Mouse (Mus musculus): Measurements from ENCODE around the gene Slc43a1. TPM values are rescaled to one million over a fixed set of nuclear protein-coding genes. Genes with fewer than 3 reads are reported as not detected.
A peak's percentile ranks its signal among the peaks of the same experiment; 100 is the strongest.

The Slc43a1 gene
- polyA plus RNA-seq, 1 experiment from 2014 or later, result 10.2 TPM

- H3K4me3 ChIP-seq, result no peak overlapping the region
These were observed 29.3 kb upstream of the Slc43a1 start for GRCm38 (mm10) chr2:84809330-84809729.

GRCm38 (mm10) chr2:84810526-84810885 lies 28.1 kb upstream of the Slc43a1 start:
- Histone ChIP-seq H3K27me3 (no peaks in the 10 kb centered on the region), H3K27ac (replicated peaks) (no peak overlapping the region), H3K36me3 (no peaks in the 10 kb centered on the region), H3K9ac (replicated peaks) (no peak overlapping the region), H3K4me3 (no peak overlapping the region), H3K9me3 (no peaks in the 10 kb centered on the region), H3K4me1 (peaks cover 4% of the 10 kb centered on the region; the same call in 1 of the 2 replicates), H3K4me2 (replicated peaks) (no peak overlapping the region)
- WGBS, result 79% methylated on average over 6 of the region's 6 CpGs
- no peak; the same call in 1 of the 2 replicates for ATAC-seq (ENCODE audit: low FRiP score, low read depth)

More at GRCm38 (mm10) chr2:84809330-84809729, 29.3 kb upstream of the Slc43a1 start:
- no peak for ATAC-seq (ENCODE audit: low FRiP score, low read depth)
- Histone ChIP-seq H3K4me1 (peaks cover 4% of the 10 kb centered on the region; the same call in 1 of the 2 replicates), H3K36me3 (no peaks in the 10 kb centered on the region), H3K27ac (replicated peaks) (no peak overlapping the region), H3K4me2 (replicated peaks) (no peak overlapping the region), H3K27me3 (no peaks in the 10 kb centered on the region), H3K9ac (replicated peaks) (no peak overlapping the region), H3K9me3 (no peaks in the 10 kb centered on the region)

GRCm38 (mm10) chr2:84810886-84811577 lies 27.6 kb upstream of the Slc43a1 start:
- no peaks in the 10 kb centered on the region for H3K36me3 ChIP-seq
- H3K27ac ChIP-seq (replicated peaks), result no peak overlapping the region
- H3K9me3 ChIP-seq, result no peaks in the 10 kb centered on the region
- no peaks in the 10 kb centered on the region for H3K27me3 ChIP-seq
- 0 out of 2 replicates have a peak overlapping the region, but pooled peaks have one; percentile 21 for H3K4me3 ChIP-seq
- peak overlapping the region; percentile 42 for H3K4me2 ChIP-seq (replicated peaks)
- 41% methylated on average over 26 of the region's 26 CpGs for WGBS
- ATAC-seq (ENCODE audit: low FRiP score, low read depth), result peak; percentile 63
- H3K4me1 ChIP-seq, result peaks cover 4% of the 10 kb centered on the region; the same call in 1 of the 2 replicates
- peak overlapping the region; percentile 6; the same call in 1 of the 2 replicates for H3K9ac ChIP-seq (replicated peaks)

GRCm38 (mm10) chr2:84811880-84812279 lies 26.8 kb upstream of the Slc43a1 start:
- Histone ChIP-seq H3K4me2 (replicated peaks) (no peak overlapping the region), H3K36me3 (no peaks in the 10 kb centered on the region), H3K4me3 (no peak overlapping the region), H3K27ac (replicated peaks) (no peak overlapping the region), H3K27me3 (no peaks in the 10 kb centered on the region), H3K9me3 (no peaks in the 10 kb centered on the region), H3K4me1 (peaks cover 4% of the 10 kb centered on the region; the same call in 1 of the 2 replicates), H3K9ac (replicated peaks) (no peak overlapping the region)
- WGBS, result 88% methylated on average over 7 of the region's 7 CpGs
- ATAC-seq (ENCODE audit: low FRiP score, low read depth), result no peak; the same call in 1 of the 2 replicates

- H3K9me3 ChIP-seq, result no peaks in the 10 kb centered on the region
- H3K4me2 ChIP-seq (replicated peaks), result no peak overlapping the region
- H3K36me3 ChIP-seq, result no peaks in the 10 kb centered on the region
- H3K27me3 ChIP-seq, result no peaks in the 10 kb centered on the region
- no peak overlapping the region for H3K27ac ChIP-seq (replicated peaks)
- no peak overlapping the region for H3K9ac ChIP-seq (replicated peaks)
- H3K4me1 ChIP-seq, result peaks cover 4% of the 10 kb centered on the region; the same call in 1 of the 2 replicates
- H3K4me3 ChIP-seq, result no peak overlapping the region
- no peak for ATAC-seq (ENCODE audit: low FRiP score, low read depth)
- 77% methylated on average over 6 of the region's 6 CpGs for WGBS
These were observed 26.0 kb upstream of the Slc43a1 start for GRCm38 (mm10) chr2:84812676-84813075.

GRCm38 (mm10) chr2:84819861-84820260 lies 18.8 kb upstream of the Slc43a1 start:
- Histone ChIP-seq H3K9ac (replicated peaks) (no peak overlapping the region), H3K9me3 (no peaks in the 10 kb centered on the region), H3K27me3 (peaks cover 14% of the 10 kb centered on the region), H3K36me3 (no peaks in the 10 kb centered on the region), H3K27ac (replicated peaks) (no peak overlapping the region), H3K4me2 (replicated peaks) (no peak overlapping the region), H3K4me1 (no peaks in the 10 kb centered on the region), H3K4me3 (no peak overlapping the region)
- no peak for ATAC-seq (ENCODE audit: low FRiP score, low read depth)
- WGBS, result 74% methylated on average over 3 of the region's 3 CpGs

GRCm38 (mm10) chr2:84822552-84822951 lies 16.1 kb upstream of the Slc43a1 start, which contains the start of gene Smtnl1:
TSS of gene Smtnl1 (minus strand) at chr2:84822652.
- Histone ChIP-seq H3K27ac (replicated peaks) (no peak within 1 kb of the TSS), H3K27me3 (peaks cover 14% of the 10 kb centered on the region), H3K36me3 (no peaks in the 10 kb centered on the region), H3K4me1 (peaks cover 2% of the 10 kb centered on the region), H3K9me3 (no peaks in the 10 kb centered on the region), H3K4me3 (no peak within 1 kb of the TSS), H3K9ac (replicated peaks) (no peak within 1 kb of the TSS), H3K4me2 (replicated peaks) (no peak within 1 kb of the TSS)
- no peak for ATAC-seq (ENCODE audit: low FRiP score, low read depth)
- WGBS, result 69% methylated on average over 13 of the region's 13 CpGs

GRCm38 (mm10) chr2:84823237-84823636 lies 15.4 kb upstream of the Slc43a1 start:
- peaks cover 14% of the 10 kb centered on the region for H3K27me3 ChIP-seq
- no peak overlapping the region for H3K4me2 ChIP-seq (replicated peaks)
- no peak for ATAC-seq (ENCODE audit: low FRiP score, low read depth)
- 40% methylated on average over 2 of the region's 2 CpGs for WGBS
- H3K4me3 ChIP-seq, result no peak overlapping the region
- no peak overlapping the region for H3K27ac ChIP-seq (replicated peaks)
- H3K9ac ChIP-seq (replicated peaks), result no peak overlapping the region
- peaks cover 8% of the 10 kb centered on the region for H3K4me1 ChIP-seq
- H3K36me3 ChIP-seq, result no peaks in the 10 kb centered on the region
- H3K9me3 ChIP-seq, result no peaks in the 10 kb centered on the region

- no peaks in the 10 kb centered on the region for H3K27me3 ChIP-seq
- WGBS, result under 1% methylated on average over 34 of the region's 34 CpGs
- no peak within 1 kb of the TSS for H3K27ac ChIP-seq (replicated peaks)
These were observed 12.0 kb upstream of the Slc43a1 start, which contains the start of gene Timm10 for GRCm38 (mm10) chr2:84826488-84827282. TSS of gene Timm10 (plus strand) at chr2:84826997.

DNA sequence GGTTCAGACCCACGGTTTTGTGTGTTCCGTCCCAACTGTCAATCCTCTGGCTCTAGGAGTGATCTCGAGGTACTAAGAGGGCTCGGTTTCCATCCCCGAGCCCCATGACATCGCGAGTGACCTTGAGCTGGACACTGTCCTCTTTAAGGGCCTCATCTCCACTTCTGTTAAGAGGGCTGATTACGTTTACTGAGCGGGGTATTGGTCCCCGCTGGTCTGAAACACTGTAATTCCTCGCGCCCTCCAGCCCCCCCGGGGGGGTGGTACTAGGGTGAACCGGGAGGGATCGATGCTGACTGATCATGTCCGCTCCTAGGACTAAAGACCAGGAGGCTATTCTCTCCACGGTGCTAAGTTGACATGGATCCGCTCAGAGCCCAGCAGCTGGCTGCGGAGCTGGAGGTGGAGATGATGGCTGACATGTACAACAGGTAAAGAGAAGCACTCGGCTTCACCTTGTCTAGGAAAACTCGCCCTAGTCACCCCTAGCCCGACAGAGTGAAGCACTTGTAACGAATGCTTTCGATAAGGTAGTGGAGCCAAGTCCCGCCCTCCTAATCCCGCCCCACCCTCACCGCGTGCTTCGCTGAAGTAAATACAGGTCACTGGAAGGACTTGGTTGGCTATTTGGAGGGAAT lies 11.2 kb upstream of the Slc43a1 start:
- peak; percentile 5; the same call in 1 of the 2 replicates for ATAC-seq (ENCODE audit: low FRiP score, low read depth)
- Histone ChIP-seq H3K4me3 (peak overlapping the region; percentile 84), H3K27me3 (no peaks in the 10 kb centered on the region), H3K4me2 (replicated peaks) (peak overlapping the region; percentile 99), H3K4me1 (peaks cover 11% of the 10 kb centered on the region), H3K27ac (replicated peaks) (no peak overlapping the region), H3K9ac (replicated peaks) (peak overlapping the region; percentile 81), H3K36me3 (peaks cover 7% of the 10 kb centered on the region; the same call in 1 of the 2 replicates), H3K9me3 (no peaks in the 10 kb centered on the region)
- WGBS, result 1% methylated on average over 29 of the region's 29 CpGs

More at GRCm38 (mm10) chr2:84826488-84827282, 12.0 kb upstream of the Slc43a1 start, which contains the start of gene Timm10:
- ATAC-seq (ENCODE audit: low FRiP score, low read depth), result peak; percentile 92
- Histone ChIP-seq H3K9ac (replicated peaks) (peak within 1 kb of the TSS; percentile 81), H3K4me2 (replicated peaks) (peak within 1 kb of the TSS; percentile 99), H3K9me3 (no peaks in the 10 kb centered on the region), H3K4me1 (peaks cover 11% of the 10 kb centered on the region), H3K36me3 (peaks cover 7% of the 10 kb centered on the region; the same call in 1 of the 2 replicates), H3K4me3 (peak within 1 kb of the TSS; percentile 84)

GRCm38 (mm10) chr2:84831666-84832391 lies 6.8 kb upstream of the Slc43a1 start:
- Histone ChIP-seq H3K36me3 (peaks cover 7% of the 10 kb centered on the region; the same call in 1 of the 2 replicates), H3K27me3 (peaks cover under 1% of the 10 kb centered on the region; the same call in 1 of the 2 replicates), H3K4me1 (peaks cover 11% of the 10 kb centered on the region), H3K9ac (replicated peaks) (no peak overlapping the region), H3K4me3 (no peak overlapping the region), H3K9me3 (no peaks in the 10 kb centered on the region), H3K4me2 (replicated peaks) (no peak overlapping the region), H3K27ac (replicated peaks) (no peak overlapping the region)
- WGBS, result 38% methylated on average over 10 of the region's 10 CpGs
- ATAC-seq (ENCODE audit: low FRiP score, low read depth), result peak; percentile 57
